Mouse (Mus musculus) spleen, postnatal 14 days (tissue): ENCODE data around the gene Olfr782.
"Not testable (repeated sequence)": the region's sequence is repeated elsewhere in the genome, so short reads cannot be mapped to it uniquely, and the experiment has no call there.

ENCODE experiments used
- DNase-seq, 2 experiments: peaks; one replicate each; pipeline ENCODE4 v3.0.0; 2021 to 2022; ENCODE audit warnings: low spot score in 2 of 2

Gene Olfr782

GRCm38 (mm10) chr10:129348550-129348949, at the start of gene Olfr782:
Olfr782 (plus strand) TSS chr10:129348850.
- DNase-seq = no peak

- not testable (repeated sequence) for DNase-seq
These were observed 35.7 kb upstream of the Olfr782 start for GRCm38 (mm10) chr10:129312973-129313372.

GRCm38 (mm10) chr10:129313521-129313920, 35.1 kb upstream of the Olfr782 start:
- DNase-seq = not testable (repeated sequence)

GRCm38 (mm10) chr10:129317817-129318216, 30.8 kb upstream of the Olfr782 start, which contains the start of gene Olfr780:
Olfr780 (plus strand) TSS chr10:129318117.
- DNase-seq = no peak

GRCm38 (mm10) chr10:129328554-129328953, 20.1 kb upstream of the Olfr782 start, which contains the start of gene Olfr781:
Olfr781 (plus strand) TSS chr10:129328854.
- DNase-seq = no peak

- DNase-seq = not testable (repeated sequence)
These were observed 3.8 kb downstream of the Olfr782 start for GRCm38 (mm10) chr10:129352475-129352874.

GRCm38 (mm10) chr10:129356496-129356895, 7.8 kb downstream of the Olfr782 start:
- DNase-seq = not testable (repeated sequence)

- DNase-seq = no peak
These were observed 8.7 kb downstream of the Olfr782 start for GRCm38 (mm10) chr10:129357307-129357706.

GRCm38 (mm10) chr10:129374051-129374450, 25.4 kb downstream of the Olfr782 start:
- DNase-seq = not testable (repeated sequence)

- no peak for DNase-seq
These were observed 35.1 kb downstream of the Olfr782 start, which contains the start of gene Olfr784 for GRCm38 (mm10) chr10:129383783-129384182. Olfr784 (plus strand) TSS chr10:129384083.

GRCm38 (mm10) chr10:129400892-129401291, 52.2 kb downstream of the Olfr782 start:
- no peak for DNase-seq
